Mouse (Mus musculus) thymus, adult 2 months (tissue): ENCODE measurements around the gene Brat1. TPM values are rescaled to one million over a fixed set of nuclear protein-coding genes. Genes with fewer than 3 reads are reported as not detected.
A peak's percentile ranks its signal among the peaks of the same experiment; 100 is the strongest.

ENCODE experiments used
- DNase-seq: peaks from one replicate; pipeline ENCODE4 v3.0.0; 2021
- H3K27ac ChIP-seq: fragments of 200-500 bp; 2 replicates; pipeline ENCODE4 v1.5.1; 2012; ENCODE audit warnings: low read length, control low read depth; ENCODE audit not compliant: control insufficient read depth, insufficient read depth
- H3K27me3 ChIP-seq: fragments of 200-500 bp; 2 replicates; pipeline ENCODE4 v1.6.1; 2012; ENCODE audit warnings: mild to moderate bottlenecking, low read length, moderate library complexity, mixed read lengths; ENCODE audit not compliant: control insufficient read depth, insufficient read depth
- H3K36me3 ChIP-seq: fragments of 200-500 bp; 2 replicates; pipeline ENCODE4 v1.6.1; 2012; ENCODE audit warnings: mild to moderate bottlenecking, low read length, moderate library complexity; ENCODE audit not compliant: control insufficient read depth, insufficient read depth
- H3K4me1 ChIP-seq: fragments of 200-500 bp; replicated peaks from 2 replicates; pipeline ENCODE4 v1.6.1; 2012; ENCODE audit warnings: low read length; ENCODE audit not compliant: control insufficient read depth, insufficient read depth
- H3K4me3 ChIP-seq: fragments of 200-500 bp; 2 replicates; pipeline ENCODE4 v1.5.1; 2012; ENCODE audit warnings: mild to moderate bottlenecking, low read length, control low read depth, moderate library complexity; ENCODE audit not compliant: control insufficient read depth, insufficient read depth
- CTCF ChIP-seq: fragments of 200-500 bp; IDR thresholded peaks from 2 replicates; pipeline ENCODE4 v1.5.1; 2012; ENCODE audit warnings: mild to moderate bottlenecking, control low read depth, low read length, moderate library complexity, borderline replicate concordance; ENCODE audit not compliant: control insufficient read depth, poor library complexity, insufficient read depth; ENCODE audit errors: extremely low read depth
- POLR2A ChIP-seq: fragments of 200-500 bp; IDR thresholded peaks from 2 replicates; pipeline ENCODE4 v1.6.1; 2012; ENCODE audit warnings: mild to moderate bottlenecking, low read length, control low read depth, moderate library complexity; ENCODE audit not compliant: control insufficient read depth, poor library complexity, insufficient read depth; ENCODE audit errors: extremely low read depth
- WGBS: fragments of 180-500 bp; shearing (Covaris S2); methylation state at CpG from one replicate; pipeline ENCODE4 v1.1.7; 2018; 5-methylcytosine and 5-hydroxymethylcytosine counted together
- polyA plus RNA-seq: library from polyadenylated mRNA; depleted of rRNA; stranded (reverse); fragments of >200 nt; gene quantifications from 2 replicates; pipeline ENCODE4 v1.2.3, GENCODE M21; 2012

Brat1 gene
- polyA plus RNA-seq, 1 experiment = 65.1 TPM

DNA sequence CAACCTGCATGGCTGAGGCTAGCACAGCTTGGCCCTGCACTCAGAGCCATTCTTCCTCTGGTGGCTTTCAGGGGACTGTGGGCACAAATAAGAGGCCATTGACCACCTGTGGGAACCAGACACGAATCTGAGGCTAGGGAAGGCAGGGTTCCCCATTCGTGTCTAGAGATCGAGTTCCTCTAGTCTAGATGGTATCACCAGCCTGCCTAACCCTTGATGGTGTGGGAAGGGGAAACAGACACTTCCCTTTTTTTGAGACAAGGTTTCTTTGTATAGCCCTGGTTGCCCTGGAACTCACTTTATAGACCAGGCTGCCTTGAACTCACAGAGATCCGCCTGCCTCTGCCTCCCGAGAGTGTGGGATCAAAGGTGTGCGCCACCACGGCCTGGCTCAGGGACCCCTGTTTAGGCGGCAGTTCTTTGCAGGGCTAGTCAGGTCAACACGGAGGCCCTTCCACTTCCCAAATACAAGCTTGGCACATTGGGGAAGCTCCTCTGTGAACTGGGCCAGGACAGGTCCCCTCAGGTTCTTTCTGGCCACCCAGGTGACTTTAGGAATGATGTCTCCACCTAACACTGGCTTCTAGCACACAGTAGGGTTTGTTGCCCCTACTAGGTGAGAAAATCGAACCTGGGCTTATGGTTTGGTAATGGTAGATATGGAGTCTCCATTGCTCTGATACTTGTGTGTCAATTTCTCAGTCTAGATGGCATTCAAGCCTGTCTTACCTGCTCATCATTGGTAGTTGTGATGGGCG lies 26.4 kb downstream of the Brat1 start:
- DNase-seq = no peak
- TF ChIP-seq POLR2A (no peak), CTCF (no peak)
- Histone ChIP-seq H3K36me3 (no peaks in the 10 kb centered on the region), H3K4me3 (no peak overlapping the region), H3K27me3 (no peaks in the 10 kb centered on the region), H3K4me1 (peaks cover 11% of the 10 kb centered on the region), H3K27ac (no peak overlapping the region)
- WGBS = 54% methylated on average over 11 of the region's 11 CpGs

DNA sequence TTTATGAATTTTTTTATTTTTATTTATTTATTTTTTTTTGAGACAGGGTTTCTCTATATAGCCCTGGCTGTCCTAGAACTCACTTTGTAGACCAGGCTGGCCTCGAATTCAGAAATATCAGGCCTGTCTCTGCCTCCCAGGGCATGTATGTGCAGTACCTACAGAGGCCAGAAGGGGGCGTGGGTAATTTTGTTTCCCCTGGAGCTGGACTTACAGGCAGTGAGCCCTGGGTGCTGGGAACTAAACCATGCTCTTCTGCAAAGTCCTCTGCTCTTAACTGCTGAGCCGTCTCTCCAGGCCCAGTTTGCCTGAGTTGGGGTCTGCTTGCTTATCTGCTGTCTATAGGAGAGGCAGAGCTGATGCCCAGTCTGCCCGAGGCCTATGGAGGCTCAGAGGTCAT lies 27.4 kb downstream of the Brat1 start:
- no peaks in the 10 kb centered on the region for H3K27me3 ChIP-seq
- no peak overlapping the region for H3K4me3 ChIP-seq
- WGBS = 78% methylated on average over 4 of the region's 4 CpGs
- peaks cover 20% of the 10 kb centered on the region for H3K4me1 ChIP-seq
- no peaks in the 10 kb centered on the region for H3K36me3 ChIP-seq
- no peak overlapping the region for H3K27ac ChIP-seq
- TF ChIP-seq POLR2A (no peak), CTCF (peak; percentile 77; the same call in 1 of the 2 replicates)
- DNase-seq = peak; percentile 46

DNA sequence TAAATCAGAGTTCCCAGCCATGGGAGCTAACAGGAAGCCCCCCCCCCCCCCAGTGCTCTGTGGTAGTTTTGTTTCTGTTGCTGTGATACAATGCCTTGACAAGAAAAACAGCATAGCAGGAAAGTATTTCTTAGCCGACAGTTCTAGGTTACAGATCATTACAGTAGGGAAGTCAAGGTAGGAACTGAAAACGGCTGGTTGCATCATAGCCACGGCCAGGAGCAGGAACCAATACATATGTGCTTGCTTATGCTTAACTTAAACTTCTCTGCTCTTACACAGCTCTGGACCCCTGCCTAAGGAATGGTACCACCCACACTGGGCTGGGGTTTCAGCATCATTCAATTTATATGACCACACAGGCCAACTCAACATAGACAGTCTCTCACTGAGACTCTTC lies 28.5 kb downstream of the Brat1 start:
- 23% methylated on average over 3 of the region's 3 CpGs for WGBS
- DNase-seq = no peak
- peaks cover 28% of the 10 kb centered on the region for H3K4me1 ChIP-seq
- H3K4me3 ChIP-seq = no peak overlapping the region
- no peaks in the 10 kb centered on the region for H3K27me3 ChIP-seq
- no peak for TF ChIP-seq POLR2A
- TF ChIP-seq CTCF = no peak
- H3K36me3 ChIP-seq = no peaks in the 10 kb centered on the region
- H3K27ac ChIP-seq = no peak overlapping the region

GRCm38 (mm10) chr5:140735297-140735696 lies 30.5 kb downstream of the Brat1 start:
- peaks cover 28% of the 10 kb centered on the region for H3K4me1 ChIP-seq
- TF ChIP-seq POLR2A (no peak), CTCF (no peak)
- WGBS = 2% methylated on average over 22 of the region's 22 CpGs
- H3K4me3 ChIP-seq = peak overlapping the region; percentile 28
- H3K27me3 ChIP-seq = no peaks in the 10 kb centered on the region
- no peak overlapping the region for H3K27ac ChIP-seq
- no peaks in the 10 kb centered on the region for H3K36me3 ChIP-seq
- DNase-seq = peak; percentile 16

- peaks cover 28% of the 10 kb centered on the region for H3K4me1 ChIP-seq
These were observed 31.4 kb downstream of the Brat1 start for GRCm38 (mm10) chr5:140736166-140736565.

DNA sequence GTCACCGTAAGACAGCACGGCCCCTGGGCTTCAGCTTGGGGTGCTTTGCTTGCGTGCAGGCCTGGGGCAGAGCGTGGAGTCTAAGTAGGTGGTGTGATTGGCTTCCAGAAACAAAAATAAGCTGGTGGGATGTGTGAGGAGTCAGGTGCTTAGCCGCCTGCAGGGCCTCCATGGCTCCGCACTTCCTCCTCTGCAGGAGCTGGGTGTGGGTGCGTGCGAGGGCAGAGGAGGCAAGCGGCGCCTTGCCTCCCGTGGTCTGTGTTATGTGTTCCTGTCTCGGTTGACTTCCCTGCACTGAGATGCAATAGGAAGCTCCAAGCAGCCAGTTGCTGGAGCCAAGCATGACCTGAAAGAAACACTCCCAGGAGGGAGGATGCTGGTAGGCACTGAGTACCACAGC lies 35.0 kb downstream of the Brat1 start:
- H3K27me3 ChIP-seq = no peaks in the 10 kb centered on the region
- peaks cover 25% of the 10 kb centered on the region for H3K4me1 ChIP-seq
- H3K4me3 ChIP-seq = no peak overlapping the region
- no peak for DNase-seq
- TF ChIP-seq POLR2A = no peak
- TF ChIP-seq CTCF = no peak
- H3K27ac ChIP-seq = no peak overlapping the region
- H3K36me3 ChIP-seq = no peaks in the 10 kb centered on the region
- WGBS = 54% methylated on average over 12 of the region's 12 CpGs

More at GRCm38 (mm10) chr5:140736166-140736565, 31.4 kb downstream of the Brat1 start:
- peak; percentile 29 for DNase-seq
- H3K27me3 ChIP-seq = no peaks in the 10 kb centered on the region
- no peak overlapping the region for H3K27ac ChIP-seq
- WGBS = 5% methylated on average over 13 of the region's 13 CpGs
- no peaks in the 10 kb centered on the region for H3K36me3 ChIP-seq
- TF ChIP-seq CTCF = no peak
- no peak for TF ChIP-seq POLR2A
- H3K4me3 ChIP-seq = peak overlapping the region; percentile 28
